Mouse (Mus musculus): Measurements from ENCODE around the gene Tnxb. TPM values are rescaled to one million over a fixed set of nuclear protein-coding genes. Genes with fewer than 3 reads are reported as not detected.

Tnxb gene
- total RNA-seq, 1 experiment = 0.18 TPM

GRCm38 (mm10) chr17:34685120-34686110, 15.1 kb downstream of the Tnxb start:
- H3K4me3 ChIP-seq (ENCODE audit: insufficient read depth in 1 of 2, low read depth in 1 of 2, low read length in 2 of 2, poor library complexity in 1 of 2, severe bottlenecking in 1 of 2) = peak overlapping the region in 1 of 2 experiments; percentile 26; a peak in 1 of 4 replicates
- no peak for DNase-seq (ENCODE audit: low read depth, low spot score)
- TF ChIP-seq ZNF384 (IDR thresholded peaks at IDR 0.05; ENCODE audit: low read depth, low read length) (no peak), HCFC1 (IDR thresholded peaks at IDR 0.05; ENCODE audit: borderline replicate concordance, insufficient read depth, low read length) (no peak), MAFK (IDR thresholded peaks at IDR 0.05; ENCODE audit: insufficient read depth, low read depth, low read length) (no peak), ZC3H11A (IDR thresholded peaks at IDR 0.05; ENCODE audit: borderline replicate concordance, low read depth, low read length) (no peak), CHD2 (IDR thresholded peaks at IDR 0.05; ENCODE audit: low read depth, low read length) (no peak)
- no peaks in the 10 kb centered on the region for H3K9me3 ChIP-seq (ENCODE audit: control insufficient read depth, insufficient read depth, low read depth, low read length)
- no peak overlapping the region for H3K27ac ChIP-seq (ENCODE audit: insufficient read depth, low read depth, low read length, poor library complexity, severe bottlenecking)
- no peaks in the 10 kb centered on the region for H3K36me3 ChIP-seq (ENCODE audit: control insufficient read depth, insufficient read depth, low read length, poor library complexity, severe bottlenecking)
- H3K9ac ChIP-seq (ENCODE audit: insufficient read depth, low read depth, low read length, poor library complexity, severe bottlenecking) = peak overlapping the region; percentile 35
- peaks cover 0 to 7% of the 10 kb centered on the region in 2 experiments; a peak in 1 of 4 replicates for H3K4me1 ChIP-seq (ENCODE audit: control insufficient read depth in 2 of 2, insufficient read depth in 2 of 2, low read length in 2 of 2, poor library complexity in 1 of 2)
- in situ Hi-C loops (cut with MboI; ENCODE audit: low sequenced_read_pairs in 2 of 2, unreplicated experiment in 2 of 2) = no loop called here

DNA sequence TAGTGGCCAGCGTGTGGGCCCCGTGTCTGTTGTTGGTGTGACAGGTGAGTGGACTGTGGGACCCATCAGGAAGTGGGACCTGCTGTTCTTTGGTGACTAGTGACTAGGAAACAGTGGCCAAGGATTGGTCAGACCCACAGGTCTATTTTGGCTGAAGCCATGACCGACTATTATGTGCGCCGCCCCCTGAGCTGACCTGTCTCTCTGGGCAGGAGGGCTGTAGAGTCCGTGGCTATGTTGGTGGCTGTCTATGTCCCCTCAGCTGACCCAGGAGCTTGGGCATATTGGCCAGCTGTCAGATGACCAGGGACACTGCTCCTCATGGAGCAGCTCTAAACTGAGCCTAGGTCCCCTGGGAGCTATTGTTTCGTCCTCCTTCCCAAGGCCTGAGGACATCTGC, 18.6 kb downstream of the Tnxb start:
- Histone ChIP-seq H3K9ac (ENCODE audit: insufficient read depth, low read depth, low read length, poor library complexity, severe bottlenecking) (no peak overlapping the region), H3K9me3 (ENCODE audit: control insufficient read depth, insufficient read depth, low read depth, low read length) (no peaks in the 10 kb centered on the region), H3K4me3 (ENCODE audit: insufficient read depth in 1 of 2, low read depth in 1 of 2, low read length in 2 of 2, poor library complexity in 1 of 2, severe bottlenecking in 1 of 2) (no peak overlapping the region), H3K4me1 (ENCODE audit: control insufficient read depth in 2 of 2, insufficient read depth in 2 of 2, low read length in 2 of 2, poor library complexity in 1 of 2) (peaks cover 0 to 5% of the 10 kb centered on the region in 2 experiments; a peak in 1 of 4 replicates), H3K36me3 (ENCODE audit: control insufficient read depth, insufficient read depth, low read length, poor library complexity, severe bottlenecking) (no peaks in the 10 kb centered on the region), H3K27ac (ENCODE audit: insufficient read depth, low read depth, low read length, poor library complexity, severe bottlenecking) (no peak overlapping the region)
- no peak for DNase-seq (ENCODE audit: low read depth, low spot score)
- no peak for TF ChIP-seq MAFK (IDR thresholded peaks at IDR 0.05; ENCODE audit: insufficient read depth, low read depth, low read length)
- TF ChIP-seq ZNF384 (IDR thresholded peaks at IDR 0.05; ENCODE audit: low read depth, low read length) = no peak
- TF ChIP-seq ZC3H11A (IDR thresholded peaks at IDR 0.05; ENCODE audit: borderline replicate concordance, low read depth, low read length) = no peak
- TF ChIP-seq HCFC1 (IDR thresholded peaks at IDR 0.05; ENCODE audit: borderline replicate concordance, insufficient read depth, low read length) = no peak
- no peak for TF ChIP-seq CHD2 (IDR thresholded peaks at IDR 0.05; ENCODE audit: low read depth, low read length)
- in situ Hi-C loops (cut with MboI; ENCODE audit: low sequenced_read_pairs in 2 of 2, unreplicated experiment in 2 of 2) = no loop called here

DNA sequence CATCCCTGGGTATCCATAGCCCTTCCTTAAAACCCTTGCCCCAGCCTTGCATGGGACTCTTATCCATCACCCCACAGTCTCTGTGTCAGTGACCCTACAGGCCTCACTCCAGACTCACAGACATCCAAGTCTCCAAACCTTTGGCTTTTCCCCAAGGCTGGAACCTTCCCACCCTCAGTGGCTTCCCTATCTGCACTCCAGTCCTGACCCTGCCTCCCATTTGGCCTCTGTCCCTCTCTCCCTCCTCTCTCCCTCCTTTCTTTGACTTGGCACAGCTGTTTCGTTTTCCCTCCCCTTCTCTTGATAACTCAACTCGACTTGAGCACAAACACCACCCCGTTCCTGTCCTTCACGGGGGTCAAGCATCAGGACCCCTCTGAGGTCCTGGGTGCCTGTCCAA, 20.1 kb downstream of the Tnxb start:
- Histone ChIP-seq H3K9me3 (ENCODE audit: control insufficient read depth, insufficient read depth, low read depth, low read length) (no peaks in the 10 kb centered on the region), H3K9ac (ENCODE audit: insufficient read depth, low read depth, low read length, poor library complexity, severe bottlenecking) (no peak overlapping the region), H3K4me1 (ENCODE audit: control insufficient read depth in 2 of 2, insufficient read depth in 2 of 2, low read length in 2 of 2, poor library complexity in 1 of 2) (no peaks in the 10 kb centered on the region), H3K27ac (ENCODE audit: insufficient read depth, low read depth, low read length, poor library complexity, severe bottlenecking) (no peak overlapping the region), H3K36me3 (ENCODE audit: control insufficient read depth, insufficient read depth, low read length, poor library complexity, severe bottlenecking) (no peaks in the 10 kb centered on the region), H3K4me3 (ENCODE audit: insufficient read depth in 1 of 2, low read depth in 1 of 2, low read length in 2 of 2, poor library complexity in 1 of 2, severe bottlenecking in 1 of 2) (no peak overlapping the region)
- TF ChIP-seq ZC3H11A (IDR thresholded peaks at IDR 0.05; ENCODE audit: borderline replicate concordance, low read depth, low read length) (no peak), ZNF384 (IDR thresholded peaks at IDR 0.05; ENCODE audit: low read depth, low read length) (no peak), CHD2 (IDR thresholded peaks at IDR 0.05; ENCODE audit: low read depth, low read length) (no peak), HCFC1 (IDR thresholded peaks at IDR 0.05; ENCODE audit: borderline replicate concordance, insufficient read depth, low read length) (no peak), MAFK (IDR thresholded peaks at IDR 0.05; ENCODE audit: insufficient read depth, low read depth, low read length) (no peak)
- no peak for DNase-seq (ENCODE audit: low read depth, low spot score)
- in situ Hi-C loops (cut with MboI; ENCODE audit: low sequenced_read_pairs in 2 of 2, unreplicated experiment in 2 of 2) = no loop called here

DNA sequence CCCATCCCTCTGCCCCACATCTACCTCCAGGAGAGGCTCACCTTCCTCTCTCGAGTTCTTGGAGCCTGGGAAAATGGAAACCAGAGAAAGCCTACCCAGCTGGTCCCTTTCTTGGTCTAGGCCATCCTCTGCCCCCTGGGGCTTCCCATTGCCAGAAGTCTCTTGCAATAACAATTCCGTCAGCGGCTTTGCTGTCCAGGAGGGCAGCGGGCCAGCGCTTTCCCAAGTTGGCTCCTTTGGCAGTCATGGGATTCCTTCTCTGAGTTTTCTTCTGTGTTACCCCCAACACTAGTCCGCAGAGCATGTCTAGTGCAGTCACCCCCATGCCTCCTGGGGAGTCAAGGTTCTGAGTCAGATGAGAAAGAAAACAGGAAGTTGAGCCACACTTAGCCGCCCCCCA, 22.6 kb downstream of the Tnxb start:
- TF ChIP-seq ZC3H11A (IDR thresholded peaks at IDR 0.05; ENCODE audit: borderline replicate concordance, low read depth, low read length) = no peak
- TF ChIP-seq CHD2 (IDR thresholded peaks at IDR 0.05; ENCODE audit: low read depth, low read length) = no peak
- TF ChIP-seq HCFC1 (IDR thresholded peaks at IDR 0.05; ENCODE audit: borderline replicate concordance, insufficient read depth, low read length) = no peak
- TF ChIP-seq MAFK (IDR thresholded peaks at IDR 0.05; ENCODE audit: insufficient read depth, low read depth, low read length) = no peak
- no peak for TF ChIP-seq ZNF384 (IDR thresholded peaks at IDR 0.05; ENCODE audit: low read depth, low read length)
- Histone ChIP-seq H3K4me3 (ENCODE audit: insufficient read depth in 1 of 2, low read depth in 1 of 2, low read length in 2 of 2, poor library complexity in 1 of 2, severe bottlenecking in 1 of 2) (no peak overlapping the region), H3K27ac (ENCODE audit: insufficient read depth, low read depth, low read length, poor library complexity, severe bottlenecking) (no peak overlapping the region), H3K9ac (ENCODE audit: insufficient read depth, low read depth, low read length, poor library complexity, severe bottlenecking) (no peak overlapping the region), H3K9me3 (ENCODE audit: control insufficient read depth, insufficient read depth, low read depth, low read length) (no peaks in the 10 kb centered on the region), H3K36me3 (ENCODE audit: control insufficient read depth, insufficient read depth, low read length, poor library complexity, severe bottlenecking) (no peaks in the 10 kb centered on the region), H3K4me1 (ENCODE audit: control insufficient read depth in 2 of 2, insufficient read depth in 2 of 2, low read length in 2 of 2, poor library complexity in 1 of 2) (no peaks in the 10 kb centered on the region)
- in situ Hi-C loops (cut with MboI; ENCODE audit: low sequenced_read_pairs in 2 of 2, unreplicated experiment in 2 of 2) = no loop called here
- no peak for DNase-seq (ENCODE audit: low read depth, low spot score)
